Mouse (Mus musculus) limb, embryonic 15.5 days (tissue): Measurements from ENCODE around the gene Zfp423. TPM values are rescaled to one million over a fixed set of nuclear protein-coding genes. Genes with fewer than 3 reads are reported as not detected.

Experiments
- ATAC-seq: fragments of 200-750 bp; cut with Nextera tagmentation; 2 replicates; pipeline ENCODE4 v1.8.0; 2017; ENCODE audit warnings: low read depth, moderate TSS enrichment; ENCODE audit not compliant: insufficient number of reproducible peaks, low FRiP score, low TSS enrichment
- H3K27ac ChIP-seq: fragments of 300-500 bp; sonication (generic); 2 replicates; pipeline ENCODE4 v1.5.1; 2015; ENCODE audit warnings: moderate library complexity, mild to moderate bottlenecking, inconsistent platforms
- H3K27me3 ChIP-seq: fragments of 300-500 bp; sonication (generic); 2 replicates; pipeline ENCODE4 v1.6.1; 2015; ENCODE audit warnings: inconsistent platforms
- H3K36me3 ChIP-seq: fragments of 300-500 bp; sonication (generic); 2 replicates; pipeline ENCODE4 v1.6.1; 2015; ENCODE audit warnings: inconsistent platforms
- H3K4me1 ChIP-seq: fragments of 300-500 bp; sonication (generic); 2 replicates; pipeline ENCODE4 v1.6.1; 2015; ENCODE audit warnings: inconsistent platforms
- H3K4me2 ChIP-seq: fragments of 300-500 bp; sonication (generic); 2 replicates; pipeline ENCODE4 v1.6.1; 2015; ENCODE audit warnings: mild to moderate bottlenecking, inconsistent platforms
- H3K4me3 ChIP-seq: fragments of 300-500 bp; sonication (generic); 2 replicates; pipeline ENCODE4 v1.5.1; 2015; ENCODE audit warnings: mild to moderate bottlenecking, inconsistent platforms
- H3K9ac ChIP-seq: fragments of 300-500 bp; sonication (generic); 2 replicates; pipeline ENCODE4 v1.6.1; 2015; ENCODE audit warnings: inconsistent platforms
- H3K9me3 ChIP-seq: fragments of 300-500 bp; sonication (generic); 2 replicates; pipeline ENCODE4 v1.6.1; 2016; ENCODE audit warnings: inconsistent platforms
- WGBS: fragments of 180-500 bp; shearing (Covaris S2); methylation state at CpG from one replicate; pipeline ENCODE4 v1.1.7; 2015; 5-methylcytosine and 5-hydroxymethylcytosine counted together
- polyA plus RNA-seq: library from polyadenylated mRNA; unstranded; fragments of >200 nt; fragmentation: Nextera tagmentation; extraction: Ambion mirVana; gene quantifications from 2 replicates; pipeline ENCODE4 v1.2.1, GENCODE M21; 2015

The Zfp423 gene
- polyA plus RNA-seq, 1 experiment from 2014 or later = 14.5 TPM

- H3K27me3 ChIP-seq = peaks cover 33% of the 10 kb centered on the region
- H3K9me3 ChIP-seq = no peaks in the 10 kb centered on the region
- peak overlapping the region; percentile 52 for H3K4me2 ChIP-seq
- no peaks in the 10 kb centered on the region for H3K36me3 ChIP-seq
- 14% methylated on average over 18 of the region's 18 CpGs for WGBS
- H3K27ac ChIP-seq = peak overlapping the region; percentile 55
- ATAC-seq = peak; percentile 52; the same call in 1 of the 2 replicates
- H3K4me1 ChIP-seq = peaks cover 46% of the 10 kb centered on the region
- H3K4me3 ChIP-seq = peak overlapping the region; percentile 29
- H3K9ac ChIP-seq = no peak overlapping the region
These were observed 295.8 kb downstream of the Zfp423 start for GRCm38 (mm10) chr8:87663349-87664216.

- H3K9ac ChIP-seq = 0 out of 2 replicates have a peak overlapping the region, but pooled peaks have one; percentile 18
- H3K9me3 ChIP-seq = no peaks in the 10 kb centered on the region
- H3K4me1 ChIP-seq = peaks cover 39% of the 10 kb centered on the region
- H3K4me3 ChIP-seq = peak overlapping the region; percentile 29
- ATAC-seq = peak; percentile 48
- peak overlapping the region; percentile 55 for H3K27ac ChIP-seq
- WGBS = 7% methylated on average over 25 of the region's 25 CpGs
- no peaks in the 10 kb centered on the region for H3K36me3 ChIP-seq
- peak overlapping the region; percentile 52 for H3K4me2 ChIP-seq
- peaks cover 33% of the 10 kb centered on the region for H3K27me3 ChIP-seq
These were observed 296.5 kb downstream of the Zfp423 start for GRCm38 (mm10) chr8:87662811-87663341.

- Histone ChIP-seq H3K4me2 (peak overlapping the region; percentile 52), H3K27ac (no peak overlapping the region), H3K4me3 (peak overlapping the region; percentile 29), H3K36me3 (no peaks in the 10 kb centered on the region), H3K4me1 (peaks cover 38% of the 10 kb centered on the region), H3K9ac (no peak overlapping the region), H3K9me3 (no peaks in the 10 kb centered on the region), H3K27me3 (peaks cover 33% of the 10 kb centered on the region)
- 8% methylated on average over 27 of the region's 27 CpGs for WGBS
- no peak for ATAC-seq
These were observed 297.1 kb downstream of the Zfp423 start for GRCm38 (mm10) chr8:87662307-87662771.

GRCm38 (mm10) chr8:87660916-87661910 is 298.2 kb downstream of the Zfp423 start:
- Histone ChIP-seq H3K36me3 (no peaks in the 10 kb centered on the region), H3K4me1 (peaks cover 46% of the 10 kb centered on the region), H3K9me3 (no peaks in the 10 kb centered on the region), H3K4me2 (peak overlapping the region; percentile 53; the same call in 1 of the 2 replicates), H3K4me3 (no peak overlapping the region), H3K27me3 (peaks cover 33% of the 10 kb centered on the region), H3K9ac (no peak overlapping the region), H3K27ac (no peak overlapping the region)
- 31% methylated on average over 34 of the region's 34 CpGs for WGBS
- ATAC-seq = no peak

- H3K27ac ChIP-seq = no peak overlapping the region
These were observed 299.1 kb downstream of the Zfp423 start for GRCm38 (mm10) chr8:87660029-87660915.

GRCm38 (mm10) chr8:87657488-87657887 is 301.9 kb downstream of the Zfp423 start:
- Histone ChIP-seq H3K4me1 (peaks cover 38% of the 10 kb centered on the region), H3K4me2 (no peak overlapping the region), H3K27ac (no peak overlapping the region), H3K9me3 (no peaks in the 10 kb centered on the region), H3K9ac (no peak overlapping the region), H3K36me3 (no peaks in the 10 kb centered on the region), H3K27me3 (peaks cover 22% of the 10 kb centered on the region), H3K4me3 (no peak overlapping the region)
- no peak for ATAC-seq
- WGBS = 75% methylated on average over 4 of the region's 4 CpGs

More at GRCm38 (mm10) chr8:87660029-87660915, 299.1 kb downstream of the Zfp423 start:
- no peak overlapping the region for H3K9ac ChIP-seq
- no peak for ATAC-seq
- no peaks in the 10 kb centered on the region for H3K9me3 ChIP-seq
- H3K4me3 ChIP-seq = peak overlapping the region; percentile 28
- H3K27me3 ChIP-seq = peaks cover 33% of the 10 kb centered on the region
- peak overlapping the region; percentile 53 for H3K4me2 ChIP-seq
- peaks cover 51% of the 10 kb centered on the region for H3K4me1 ChIP-seq
- H3K36me3 ChIP-seq = no peaks in the 10 kb centered on the region
- WGBS = 7% methylated on average over 43 of the region's 43 CpGs

- WGBS = 8% methylated on average over 35 of the region's 35 CpGs
- H3K9me3 ChIP-seq = no peaks in the 10 kb centered on the region
- no peak overlapping the region; the same call in 1 of the 2 replicates for H3K9ac ChIP-seq
- no peak overlapping the region for H3K27ac ChIP-seq
- H3K4me2 ChIP-seq = peak overlapping the region; percentile 80
- peak overlapping the region; percentile 48 for H3K4me3 ChIP-seq
- peak; percentile 82 for ATAC-seq
- H3K27me3 ChIP-seq = peaks cover 22% of the 10 kb centered on the region
- no peaks in the 10 kb centered on the region for H3K36me3 ChIP-seq
- peaks cover 33% of the 10 kb centered on the region for H3K4me1 ChIP-seq
These were observed 302.7 kb downstream of the Zfp423 start for GRCm38 (mm10) chr8:87656484-87657230.

GRCm38 (mm10) chr8:87655946-87656345 is 303.4 kb downstream of the Zfp423 start:
- peaks cover 15% of the 10 kb centered on the region for H3K27me3 ChIP-seq
- peak overlapping the region; percentile 80; the same call in 1 of the 2 replicates for H3K4me2 ChIP-seq
- no peak overlapping the region for H3K9ac ChIP-seq
- no peak overlapping the region for H3K27ac ChIP-seq
- peak overlapping the region; percentile 48; the same call in 1 of the 2 replicates for H3K4me3 ChIP-seq
- no peaks in the 10 kb centered on the region for H3K36me3 ChIP-seq
- 78% methylated on average over 9 of the region's 9 CpGs for WGBS
- H3K9me3 ChIP-seq = no peaks in the 10 kb centered on the region
- no peak for ATAC-seq
- H3K4me1 ChIP-seq = peaks cover 27% of the 10 kb centered on the region

GRCm38 (mm10) chr8:87647781-87648180 is 311.6 kb downstream of the Zfp423 start:
- no peaks in the 10 kb centered on the region for H3K9me3 ChIP-seq
- WGBS = 47% methylated on average over 9 of the region's 9 CpGs
- H3K4me3 ChIP-seq = no peak overlapping the region
- H3K4me1 ChIP-seq = peaks cover 11% of the 10 kb centered on the region
- no peak overlapping the region for H3K27ac ChIP-seq
- no peaks in the 10 kb centered on the region for H3K36me3 ChIP-seq
- H3K9ac ChIP-seq = no peak overlapping the region
- ATAC-seq = no peak
- no peaks in the 10 kb centered on the region for H3K27me3 ChIP-seq
- no peak overlapping the region for H3K4me2 ChIP-seq

GRCm38 (mm10) chr8:87645829-87646483 is 313.4 kb downstream of the Zfp423 start:
- Histone ChIP-seq H3K4me3 (no peak overlapping the region), H3K36me3 (no peaks in the 10 kb centered on the region), H3K9ac (no peak overlapping the region), H3K9me3 (no peaks in the 10 kb centered on the region), H3K27me3 (no peaks in the 10 kb centered on the region), H3K27ac (0 out of 2 replicates have a peak overlapping the region, but pooled peaks have one; percentile 24), H3K4me1 (peaks cover 11% of the 10 kb centered on the region), H3K4me2 (no peak overlapping the region)
- WGBS = 65% methylated on average over 5 of the region's 5 CpGs
- no peak for ATAC-seq
